Mouse (Mus musculus): ENCODE data around the gene Coq4. TPM values are rescaled to one million over a fixed set of nuclear protein-coding genes. Genes with fewer than 3 reads are reported as not detected.

The Coq4 gene
- polyA plus RNA-seq, 1 experiment from 2014 or later: 13.1 TPM

- ATAC-seq: peak; percentile 21; the same call in 1 of the 2 replicates
- Histone ChIP-seq H3K36me3 (ENCODE audit: insufficient read depth, low read length) (no peaks in the 10 kb centered on the region), H3K9me3 (ENCODE audit: low read length) (no peaks in the 10 kb centered on the region), H3K27me3 (replicated peaks; ENCODE audit: insufficient read depth, low read length) (no peaks in the 10 kb centered on the region), H3K4me2 (replicated peaks; ENCODE audit: low read depth, low read length) (peak overlapping the region; percentile 78), H3K4me1 (ENCODE audit: insufficient read depth, low read depth, low read length) (no peaks in the 10 kb centered on the region), H3K9ac (replicated peaks; ENCODE audit: low read depth) (peak overlapping the region; percentile 50), H3K27ac (ENCODE audit: low read length) (peak overlapping the region; percentile 86), H3K4me3 (ENCODE audit: low read depth, low read length) (peak overlapping the region; percentile 77)
- DNase-seq (ENCODE audit: low spot score): peak; percentile 52
- 7% methylated on average over 11 of the region's 11 CpGs for WGBS
- TF ChIP-seq EP300 (IDR thresholded peaks at IDR 0.05) (no peak), CTCF (IDR thresholded peaks at IDR 0.05) (no peak)
Observed at GRCm38 (mm10) chr2:29826318-29826925, 39.1 kb downstream of the Coq4 start.

GRCm38 (mm10) chr2:29826926-29827708 is 39.8 kb downstream of the Coq4 start:
- DNase-seq (ENCODE audit: low spot score) (peak; percentile 99), ATAC-seq (peak; percentile 99)
- TF ChIP-seq EP300 (IDR thresholded peaks at IDR 0.05): peak; percentile 93
- peak; percentile 16; the same call in 1 of the 2 replicates for TF ChIP-seq CTCF (IDR thresholded peaks at IDR 0.05)
- no peaks in the 10 kb centered on the region for H3K36me3 ChIP-seq (ENCODE audit: insufficient read depth, low read length)
- H3K27ac ChIP-seq (ENCODE audit: low read length): peak overlapping the region; percentile 86
- H3K9ac ChIP-seq (replicated peaks; ENCODE audit: low read depth): peak overlapping the region; percentile 66
- peak overlapping the region; percentile 78 for H3K4me2 ChIP-seq (replicated peaks; ENCODE audit: low read depth, low read length)
- under 1% methylated on average over 48 of the region's 48 CpGs for WGBS
- H3K27me3 ChIP-seq (replicated peaks; ENCODE audit: insufficient read depth, low read length): no peaks in the 10 kb centered on the region
- peak overlapping the region; percentile 77 for H3K4me3 ChIP-seq (ENCODE audit: low read depth, low read length)
- H3K4me1 ChIP-seq (ENCODE audit: insufficient read depth, low read depth, low read length): no peaks in the 10 kb centered on the region
- no peaks in the 10 kb centered on the region for H3K9me3 ChIP-seq (ENCODE audit: low read length)

- Histone ChIP-seq H3K9me3 (ENCODE audit: low read length) (no peaks in the 10 kb centered on the region), H3K27ac (ENCODE audit: low read length) (peak overlapping the region; percentile 39), H3K4me3 (ENCODE audit: low read depth, low read length) (peak overlapping the region; percentile 77), H3K9ac (replicated peaks; ENCODE audit: low read depth) (peak overlapping the region; percentile 66), H3K27me3 (replicated peaks; ENCODE audit: insufficient read depth, low read length) (no peaks in the 10 kb centered on the region), H3K4me1 (ENCODE audit: insufficient read depth, low read depth, low read length) (no peaks in the 10 kb centered on the region), H3K4me2 (replicated peaks; ENCODE audit: low read depth, low read length) (peak overlapping the region; percentile 78), H3K36me3 (ENCODE audit: insufficient read depth, low read length) (0 out of 2 replicates have a peak, but pooled peaks cover 2% of the 10 kb centered on the region)
- DNase-seq (ENCODE audit: low spot score) (no peak), ATAC-seq (no peak)
- WGBS: 3% methylated on average over 12 of the region's 12 CpGs
- TF ChIP-seq EP300 (IDR thresholded peaks at IDR 0.05): no peak
- no peak for TF ChIP-seq CTCF (IDR thresholded peaks at IDR 0.05)
Observed at GRCm38 (mm10) chr2:29827709-29828024, 40.4 kb downstream of the Coq4 start.

- TF ChIP-seq CTCF (IDR thresholded peaks at IDR 0.05) (no peak), EP300 (IDR thresholded peaks at IDR 0.05) (no peak)
- Histone ChIP-seq H3K36me3 (ENCODE audit: insufficient read depth, low read length) (peaks cover 11% of the 10 kb centered on the region; the same call in 1 of the 2 replicates), H3K27me3 (replicated peaks; ENCODE audit: insufficient read depth, low read length) (no peaks in the 10 kb centered on the region), H3K4me3 (ENCODE audit: low read depth, low read length) (no peak overlapping the region), H3K9me3 (ENCODE audit: low read length) (no peaks in the 10 kb centered on the region), H3K4me2 (replicated peaks; ENCODE audit: low read depth, low read length) (no peak overlapping the region), H3K9ac (replicated peaks; ENCODE audit: low read depth) (no peak overlapping the region), H3K4me1 (ENCODE audit: insufficient read depth, low read depth, low read length) (no peaks in the 10 kb centered on the region), H3K27ac (ENCODE audit: low read length) (no peak overlapping the region)
- ATAC-seq (no peak), DNase-seq (ENCODE audit: low spot score) (no peak)
- WGBS: 84% methylated on average over 4 of the region's 4 CpGs
Observed at GRCm38 (mm10) chr2:29831106-29831505, 43.8 kb downstream of the Coq4 start.

GRCm38 (mm10) chr2:29833796-29834195 is 46.5 kb downstream of the Coq4 start:
- 91% methylated on average over 5 of the region's 5 CpGs for WGBS

GRCm38 (mm10) chr2:29835391-29835899 is 48.2 kb downstream of the Coq4 start:
- Histone ChIP-seq H3K4me2 (replicated peaks; ENCODE audit: low read depth, low read length) (no peak overlapping the region), H3K9ac (replicated peaks; ENCODE audit: low read depth) (no peak overlapping the region), H3K27ac (ENCODE audit: low read length) (no peak overlapping the region), H3K36me3 (ENCODE audit: insufficient read depth, low read length) (peaks cover 20% of the 10 kb centered on the region; the same call in 1 of the 2 replicates), H3K9me3 (ENCODE audit: low read length) (no peaks in the 10 kb centered on the region), H3K4me3 (ENCODE audit: low read depth, low read length) (no peak overlapping the region), H3K4me1 (ENCODE audit: insufficient read depth, low read depth, low read length) (no peaks in the 10 kb centered on the region), H3K27me3 (replicated peaks; ENCODE audit: insufficient read depth, low read length) (no peaks in the 10 kb centered on the region)
- no peak for DNase-seq (ENCODE audit: low spot score)
- 84% methylated on average over 2 of the region's 2 CpGs for WGBS
- no peak for ATAC-seq
- TF ChIP-seq CTCF (IDR thresholded peaks at IDR 0.05) (no peak), EP300 (IDR thresholded peaks at IDR 0.05) (no peak)

More at GRCm38 (mm10) chr2:29833796-29834195, 46.5 kb downstream of the Coq4 start:
- Histone ChIP-seq H3K9me3 (ENCODE audit: low read length) (no peaks in the 10 kb centered on the region), H3K9ac (replicated peaks; ENCODE audit: low read depth) (no peak overlapping the region), H3K4me1 (ENCODE audit: insufficient read depth, low read depth, low read length) (no peaks in the 10 kb centered on the region), H3K27ac (ENCODE audit: low read length) (no peak overlapping the region), H3K27me3 (replicated peaks; ENCODE audit: insufficient read depth, low read length) (no peaks in the 10 kb centered on the region), H3K4me3 (ENCODE audit: low read depth, low read length) (no peak overlapping the region), H3K4me2 (replicated peaks; ENCODE audit: low read depth, low read length) (no peak overlapping the region), H3K36me3 (ENCODE audit: insufficient read depth, low read length) (peaks cover 20% of the 10 kb centered on the region; the same call in 1 of the 2 replicates)
- DNase-seq (ENCODE audit: low spot score) (no peak), ATAC-seq (no peak)
- TF ChIP-seq EP300 (IDR thresholded peaks at IDR 0.05) (no peak), CTCF (IDR thresholded peaks at IDR 0.05) (no peak)

All from lung, postnatal 0 days (tissue).